Mouse (Mus musculus) neural tube, embryonic 13.5 days (tissue): Measurements from ENCODE around the gene Palld. TPM values are rescaled to one million over a fixed set of nuclear protein-coding genes. Genes with fewer than 3 reads are reported as not detected.

Experiments used
- ATAC-seq: fragments of 200-750 bp; cut with Nextera tagmentation; 2 replicates; pipeline ENCODE4 v1.8.0; 2017; ENCODE audit warnings: low read depth, mild to moderate bottlenecking, moderate TSS enrichment, moderate library complexity
- H3K27ac ChIP-seq: fragments of 300-500 bp; sonication (generic); replicated peaks from 2 replicates; pipeline ENCODE4 v1.5.1; 2015; ENCODE audit warnings: moderate library complexity, mild to moderate bottlenecking, inconsistent platforms
- H3K27me3 ChIP-seq: fragments of 300-500 bp; sonication (generic); 2 replicates; pipeline ENCODE4 v1.6.1; 2015; ENCODE audit warnings: mild to moderate bottlenecking, inconsistent platforms
- H3K36me3 ChIP-seq: fragments of 300-500 bp; sonication (generic); 2 replicates; pipeline ENCODE4 v1.6.1; 2015; ENCODE audit warnings: mild to moderate bottlenecking, inconsistent platforms
- H3K4me1 ChIP-seq: fragments of 300-500 bp; sonication (generic); replicated peaks from 2 replicates; pipeline ENCODE4 v1.6.1; 2015; ENCODE audit warnings: inconsistent platforms
- H3K4me2 ChIP-seq: fragments of 300-500 bp; sonication (generic); 2 replicates; pipeline ENCODE4 v1.6.1; 2015; ENCODE audit warnings: inconsistent platforms, mild to moderate bottlenecking, moderate library complexity
- H3K4me3 ChIP-seq: fragments of 300-500 bp; sonication (generic); 2 replicates; pipeline ENCODE4 v1.5.1; 2015; ENCODE audit warnings: mild to moderate bottlenecking, inconsistent platforms
- H3K9ac ChIP-seq: fragments of 300-500 bp; sonication (generic); 2 replicates; pipeline ENCODE4 v1.6.1; 2015; ENCODE audit warnings: moderate library complexity, mild to moderate bottlenecking, inconsistent platforms
- H3K9me3 ChIP-seq: fragments of 300-500 bp; sonication (generic); 2 replicates; pipeline ENCODE4 v1.6.1; 2016; ENCODE audit warnings: inconsistent platforms
- WGBS: fragments of 180-500 bp; shearing (Covaris S2); methylation state at CpG from one replicate; pipeline ENCODE4 v1.1.7; 2015; 5-methylcytosine and 5-hydroxymethylcytosine counted together
- polyA plus RNA-seq: library from polyadenylated mRNA; unstranded; fragments of >200 nt; fragmentation: Nextera tagmentation; extraction: Ambion mirVana; gene quantifications from 2 replicates; pipeline ENCODE4 v1.2.1, GENCODE M21; 2015

Gene Palld
- polyA plus RNA-seq, 1 experiment from 2014 or later = 24.0 TPM

- 49% methylated on average over 7 of the region's 7 CpGs for WGBS
- H3K27me3 ChIP-seq = no peaks in the 10 kb centered on the region
- H3K36me3 ChIP-seq = 0 out of 2 replicates have a peak, but pooled peaks cover 13% of the 10 kb centered on the region
- H3K4me1 ChIP-seq = no peaks in the 10 kb centered on the region
- H3K9me3 ChIP-seq = no peaks in the 10 kb centered on the region
- H3K27ac ChIP-seq = no peak overlapping the region
- no peak overlapping the region for H3K4me2 ChIP-seq
- H3K9ac ChIP-seq = no peak overlapping the region
- ATAC-seq = peak; percentile 47; the same call in 1 of the 2 replicates
- no peak overlapping the region for H3K4me3 ChIP-seq
Measured at GRCm38 (mm10) chr8:61539828-61540500, 362.5 kb downstream of the Palld start.

GRCm38 (mm10) chr8:61537471-61537870, 365.0 kb downstream of the Palld start:
- no peak overlapping the region for H3K27ac ChIP-seq
- no peak overlapping the region for H3K4me3 ChIP-seq
- WGBS = 86% methylated on average over 5 of the region's 5 CpGs
- no peaks in the 10 kb centered on the region for H3K9me3 ChIP-seq
- no peaks in the 10 kb centered on the region for H3K27me3 ChIP-seq
- H3K4me1 ChIP-seq = no peaks in the 10 kb centered on the region
- H3K9ac ChIP-seq = no peak overlapping the region
- H3K4me2 ChIP-seq = no peak overlapping the region
- H3K36me3 ChIP-seq = 0 out of 2 replicates have a peak, but pooled peaks cover 17% of the 10 kb centered on the region
- no peak for ATAC-seq

GRCm38 (mm10) chr8:61535472-61535871, 367.0 kb downstream of the Palld start:
- no peak overlapping the region for H3K9ac ChIP-seq
- no peaks in the 10 kb centered on the region for H3K4me1 ChIP-seq
- H3K27ac ChIP-seq = no peak overlapping the region
- no peak overlapping the region for H3K4me2 ChIP-seq
- WGBS = 69% methylated on average over 11 of the region's 11 CpGs
- 0 out of 2 replicates have a peak, but pooled peaks cover 17% of the 10 kb centered on the region for H3K36me3 ChIP-seq
- no peak overlapping the region for H3K4me3 ChIP-seq
- no peak for ATAC-seq
- no peaks in the 10 kb centered on the region for H3K9me3 ChIP-seq
- no peaks in the 10 kb centered on the region for H3K27me3 ChIP-seq

DNA sequence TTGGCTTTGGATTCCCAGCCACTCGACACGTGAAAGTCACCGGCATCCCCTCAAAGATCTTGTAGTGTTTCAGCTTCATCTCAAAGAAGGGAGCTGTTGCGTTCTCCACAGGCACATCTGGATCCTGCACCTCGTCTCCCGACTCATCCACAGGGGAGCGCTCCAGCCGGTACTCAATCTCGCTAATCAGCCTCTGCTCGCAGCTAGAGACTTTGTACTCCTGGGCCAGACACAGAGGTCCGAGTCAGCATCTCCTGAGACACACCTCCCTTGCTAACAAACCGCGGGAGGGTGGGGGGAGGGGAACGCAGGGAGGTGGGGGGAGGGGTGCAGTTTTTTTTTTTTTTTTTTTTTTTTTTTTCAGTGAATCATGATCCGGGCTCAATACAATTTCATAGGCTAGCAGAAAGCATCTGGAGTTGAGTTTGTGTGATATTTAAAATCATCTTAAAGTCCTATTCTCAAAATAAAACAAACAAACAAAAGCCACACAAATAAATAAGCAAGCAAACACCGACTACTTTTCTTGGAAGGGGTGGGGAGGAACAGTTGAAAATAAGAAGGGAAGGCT, 369.0 kb downstream of the Palld start:
- Histone ChIP-seq H3K36me3 (0 out of 2 replicates have a peak, but pooled peaks cover 22% of the 10 kb centered on the region), H3K4me2 (no peak overlapping the region), H3K4me3 (no peak overlapping the region), H3K9me3 (no peaks in the 10 kb centered on the region), H3K9ac (no peak overlapping the region), H3K27ac (no peak overlapping the region), H3K27me3 (no peaks in the 10 kb centered on the region), H3K4me1 (no peaks in the 10 kb centered on the region)
- no peak for ATAC-seq
- WGBS = 51% methylated on average over 16 of the region's 16 CpGs

GRCm38 (mm10) chr8:61532831-61533230, 369.7 kb downstream of the Palld start:
- H3K27me3 ChIP-seq = no peaks in the 10 kb centered on the region
- H3K27ac ChIP-seq = no peak overlapping the region
- 84% methylated on average over 5 of the region's 5 CpGs for WGBS
- 0 out of 2 replicates have a peak, but pooled peaks cover 18% of the 10 kb centered on the region for H3K36me3 ChIP-seq
- no peaks in the 10 kb centered on the region for H3K4me1 ChIP-seq
- no peak for ATAC-seq
- no peak overlapping the region for H3K4me3 ChIP-seq
- H3K9me3 ChIP-seq = no peaks in the 10 kb centered on the region
- no peak overlapping the region for H3K9ac ChIP-seq
- no peak overlapping the region for H3K4me2 ChIP-seq

DNA sequence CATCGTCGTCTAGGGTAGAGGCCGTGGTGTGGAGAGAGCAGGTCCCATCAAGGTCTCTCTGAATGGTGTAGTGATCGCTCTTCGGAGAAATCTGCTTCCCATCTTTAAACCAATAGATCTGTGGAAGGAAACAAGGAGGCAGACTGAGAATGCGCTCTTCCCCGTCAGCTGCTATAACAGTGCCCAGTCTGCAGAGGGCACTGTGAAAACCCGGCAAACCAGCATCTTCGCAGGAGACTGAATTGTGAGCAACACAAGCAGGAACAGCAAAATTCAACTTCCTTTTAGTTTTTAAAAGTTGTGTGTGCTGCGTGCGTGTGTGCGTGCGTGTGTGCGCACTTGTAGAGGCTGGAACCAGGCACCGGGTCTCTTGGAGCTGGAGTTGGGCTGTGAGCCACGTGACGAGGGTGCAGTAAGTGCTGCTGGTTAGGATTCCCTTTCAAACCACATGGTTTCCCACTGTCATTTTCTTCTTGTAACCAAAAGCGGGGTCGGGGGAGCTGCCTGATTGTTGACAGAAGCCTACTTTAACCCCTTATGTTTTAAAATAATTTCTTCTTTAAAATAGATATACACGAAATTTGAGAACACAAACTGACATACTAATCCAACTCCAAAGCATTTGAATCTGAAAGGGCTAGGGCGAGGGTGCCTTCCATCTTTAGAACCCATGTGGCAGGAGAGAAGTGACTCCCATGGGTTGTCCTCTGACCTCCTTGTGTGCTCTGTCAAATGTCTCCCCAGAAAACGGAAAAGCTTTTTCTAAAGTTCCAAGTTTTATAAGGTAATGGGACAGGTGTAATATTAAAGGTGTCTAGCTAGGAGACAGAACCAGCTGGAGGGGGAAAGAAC, 370.3 kb downstream of the Palld start:
- WGBS = 69% methylated on average over 22 of the region's 22 CpGs
- no peaks in the 10 kb centered on the region for H3K27me3 ChIP-seq
- H3K36me3 ChIP-seq = 0 out of 2 replicates have a peak, but pooled peaks cover 21% of the 10 kb centered on the region
- ATAC-seq = no peak
- H3K9me3 ChIP-seq = no peaks in the 10 kb centered on the region
- no peak overlapping the region for H3K27ac ChIP-seq
- H3K4me2 ChIP-seq = no peak overlapping the region
- H3K4me1 ChIP-seq = no peaks in the 10 kb centered on the region
- no peak overlapping the region for H3K4me3 ChIP-seq
- no peak overlapping the region for H3K9ac ChIP-seq

GRCm38 (mm10) chr8:61528642-61529041, 373.8 kb downstream of the Palld start:
- H3K27me3 ChIP-seq = no peaks in the 10 kb centered on the region
- no peak overlapping the region for H3K4me3 ChIP-seq
- WGBS = 68% methylated on average over 6 of the region's 6 CpGs
- no peak overlapping the region for H3K9ac ChIP-seq
- no peaks in the 10 kb centered on the region for H3K4me1 ChIP-seq
- no peak for ATAC-seq
- H3K27ac ChIP-seq = no peak overlapping the region
- no peaks in the 10 kb centered on the region for H3K9me3 ChIP-seq
- no peak overlapping the region for H3K4me2 ChIP-seq
- 0 out of 2 replicates have a peak, but pooled peaks cover 13% of the 10 kb centered on the region for H3K36me3 ChIP-seq

- Histone ChIP-seq H3K27me3 (no peaks in the 10 kb centered on the region), H3K4me3 (no peak overlapping the region), H3K36me3 (0 out of 2 replicates have a peak, but pooled peaks cover 13% of the 10 kb centered on the region), H3K4me1 (no peaks in the 10 kb centered on the region), H3K4me2 (no peak overlapping the region), H3K9ac (no peak overlapping the region), H3K9me3 (no peaks in the 10 kb centered on the region), H3K27ac (no peak overlapping the region)
- ATAC-seq = no peak
- 93% methylated on average over 9 of the region's 9 CpGs for WGBS
Measured at GRCm38 (mm10) chr8:61528197-61528596, 374.3 kb downstream of the Palld start.

- 94% methylated on average over 14 of the region's 14 CpGs for WGBS
- no peak for ATAC-seq
Measured at GRCm38 (mm10) chr8:61527037-61527436, 375.5 kb downstream of the Palld start.

GRCm38 (mm10) chr8:61522132-61522531, 380.4 kb downstream of the Palld start:
- Histone ChIP-seq H3K4me3 (no peak overlapping the region), H3K27me3 (no peaks in the 10 kb centered on the region), H3K9ac (no peak overlapping the region), H3K4me2 (no peak overlapping the region), H3K9me3 (no peaks in the 10 kb centered on the region), H3K4me1 (peaks cover 6% of the 10 kb centered on the region), H3K36me3 (peaks cover 17% of the 10 kb centered on the region; the same call in 1 of the 2 replicates), H3K27ac (no peak overlapping the region)
- WGBS = 12% methylated on average over 1 of the region's 1 CpGs
- ATAC-seq = no peak

More at GRCm38 (mm10) chr8:61527037-61527436, 375.5 kb downstream of the Palld start:
- H3K27me3 ChIP-seq = no peaks in the 10 kb centered on the region
- no peak overlapping the region for H3K4me2 ChIP-seq
- no peaks in the 10 kb centered on the region for H3K9me3 ChIP-seq
- H3K27ac ChIP-seq = no peak overlapping the region
- no peaks in the 10 kb centered on the region for H3K4me1 ChIP-seq
- H3K9ac ChIP-seq = no peak overlapping the region
- H3K4me3 ChIP-seq = no peak overlapping the region
- H3K36me3 ChIP-seq = peaks cover 14% of the 10 kb centered on the region; the same call in 1 of the 2 replicates

GRCm38 (mm10) chr8:61517502-61518185, 384.8 kb downstream of the Palld start:
- Histone ChIP-seq H3K27ac (peak overlapping the region; percentile 39; the same call in 1 of the 2 replicates), H3K9ac (no peak overlapping the region), H3K4me1 (peaks cover 35% of the 10 kb centered on the region), H3K4me3 (no peak overlapping the region), H3K9me3 (no peaks in the 10 kb centered on the region), H3K27me3 (no peaks in the 10 kb centered on the region), H3K36me3 (peaks cover 16% of the 10 kb centered on the region), H3K4me2 (no peak overlapping the region)
- 75% methylated on average over 14 of the region's 14 CpGs for WGBS
- no peak for ATAC-seq
